Mouse (Mus musculus): ENCODE results near the gene Il23a.
"Not testable (repeated sequence)": the region's sequence is repeated elsewhere in the genome, so short reads cannot be mapped to it uniquely, and the experiment has no call there.

Il23a gene

DNA sequence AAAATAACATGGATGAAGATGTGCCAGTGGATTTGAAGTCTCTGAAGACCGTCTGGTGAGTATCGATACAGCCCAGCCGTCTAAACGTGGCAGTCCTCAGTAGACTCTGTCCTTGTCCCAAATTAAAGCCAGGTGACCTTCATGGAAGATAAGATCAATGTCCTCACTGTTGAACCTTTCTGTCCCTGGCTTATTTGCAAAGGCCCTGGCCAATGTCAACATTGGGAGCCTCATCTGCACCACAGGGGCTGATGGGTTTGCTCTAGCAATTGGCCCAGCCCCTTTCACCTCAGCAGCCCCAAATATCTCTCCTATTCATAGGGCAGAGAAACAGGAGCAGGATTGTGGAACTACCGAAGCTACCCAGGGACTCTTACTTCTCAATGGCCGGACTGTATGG, 30.2 kb downstream of the Il23a start, which contains the start of gene Apof:
Gene Apof (plus strand): TSS at position 301 of the 400 bp plus-strand sequence.
- no peak for DNase-seq (ENCODE audit: extremely low spot score)

DNA sequence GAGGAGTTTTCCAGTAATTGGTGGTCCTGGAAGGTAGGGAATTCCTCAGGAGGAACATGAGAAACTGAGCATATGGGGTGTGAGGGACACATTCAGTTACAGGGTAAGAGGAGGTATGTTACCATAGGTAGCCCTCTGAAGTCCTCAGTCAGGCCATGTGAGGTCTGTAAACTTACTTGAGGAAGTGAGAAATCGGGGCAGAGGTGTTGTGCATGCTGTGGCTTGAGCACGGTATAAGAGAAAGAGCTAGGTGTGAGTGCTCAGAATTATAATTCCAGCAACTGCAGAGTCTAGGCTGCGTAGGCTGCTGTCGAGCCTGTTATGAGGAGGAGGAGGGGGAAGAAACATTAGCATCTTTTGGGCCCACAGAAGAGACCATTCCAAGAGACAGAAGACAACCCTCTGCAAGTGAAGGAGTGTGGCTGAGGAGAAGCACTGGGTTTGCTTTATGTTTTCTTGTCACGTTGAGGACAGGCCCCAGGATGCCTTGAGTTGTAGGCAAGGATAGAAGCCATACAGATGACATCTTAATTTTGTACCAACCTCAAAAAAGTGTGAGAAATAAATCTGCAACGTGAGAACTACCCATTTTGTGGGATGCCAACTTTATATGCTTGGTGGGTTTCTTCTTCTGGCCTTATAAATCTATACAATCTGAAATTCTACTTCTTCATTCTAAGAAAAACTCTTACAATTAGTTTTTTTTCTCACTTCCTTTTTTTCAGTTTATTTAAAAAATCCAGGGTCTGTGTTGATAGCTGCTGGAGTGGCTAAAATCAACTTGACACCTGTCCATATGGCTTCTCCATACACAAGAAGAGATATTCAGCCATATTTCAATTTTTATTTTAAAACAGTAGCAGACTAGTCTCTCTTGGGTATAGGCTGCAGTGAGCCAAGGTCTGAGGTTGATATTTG, 34.9 kb downstream of the Il23a start:
- no peak for DNase-seq (ENCODE audit: extremely low spot score)

DNA sequence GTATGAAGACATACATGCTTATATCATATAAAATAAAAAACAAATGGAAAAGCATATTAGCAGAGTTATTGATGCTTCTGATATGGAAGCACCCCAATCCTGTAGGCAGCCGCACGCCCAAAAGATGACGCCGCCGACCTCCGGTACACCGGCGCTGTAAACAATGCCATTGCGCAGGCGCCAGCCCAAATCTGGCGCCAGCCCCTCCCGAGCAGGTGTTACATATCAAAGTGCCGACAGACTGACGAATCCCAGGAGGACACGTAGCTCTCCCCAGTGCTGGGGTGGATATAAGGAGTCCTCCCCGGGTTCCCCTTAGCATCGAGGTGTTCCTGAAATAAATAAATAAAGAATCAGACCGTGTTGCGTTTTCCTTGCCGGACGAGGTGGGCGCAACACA, 36.3 kb downstream of the Il23a start:
- DNase-seq (ENCODE audit: extremely low spot score), result no peak

DNA sequence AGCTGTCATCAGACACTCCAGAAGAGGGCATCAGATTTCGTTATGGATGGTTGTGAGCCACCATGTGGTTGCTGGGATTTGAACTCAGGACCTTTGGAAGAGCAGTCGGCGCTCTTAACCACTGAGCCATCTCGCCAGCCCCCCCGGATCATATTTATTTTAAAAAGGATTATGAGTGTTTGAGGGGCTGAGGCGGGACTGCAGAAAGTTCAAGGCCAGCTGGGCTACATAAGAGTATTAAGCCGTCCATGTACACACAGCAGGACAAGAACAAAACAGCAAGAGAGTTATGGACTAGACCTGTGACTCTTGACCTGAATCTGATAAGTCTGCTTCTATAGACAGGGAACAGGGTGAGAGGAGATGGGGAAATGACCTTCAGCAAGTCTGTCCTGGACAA, 38.2 kb downstream of the Il23a start:
- DNase-seq (ENCODE audit: extremely low spot score), result not testable (repeated sequence)

DNA sequence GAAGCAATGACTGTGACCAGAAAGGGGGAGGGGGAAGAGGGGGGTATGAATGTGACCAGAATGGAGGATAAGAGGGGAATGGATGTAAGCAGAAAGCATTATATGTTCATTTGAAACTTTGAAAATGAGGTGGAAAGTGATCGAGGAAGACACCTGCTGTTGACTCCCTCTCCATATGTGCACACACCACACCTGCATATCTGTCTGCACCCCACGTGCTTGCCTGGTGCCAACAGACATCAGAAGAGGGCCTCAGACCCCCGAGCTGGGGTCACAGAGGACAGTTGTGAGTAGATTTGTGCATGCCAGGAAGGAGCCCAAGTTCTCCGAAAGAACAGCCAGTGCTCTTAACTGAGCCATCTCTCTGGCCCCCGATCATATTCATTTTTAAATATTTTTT, 38.6 kb downstream of the Il23a start:
- no peak for DNase-seq (ENCODE audit: extremely low spot score)

DNA sequence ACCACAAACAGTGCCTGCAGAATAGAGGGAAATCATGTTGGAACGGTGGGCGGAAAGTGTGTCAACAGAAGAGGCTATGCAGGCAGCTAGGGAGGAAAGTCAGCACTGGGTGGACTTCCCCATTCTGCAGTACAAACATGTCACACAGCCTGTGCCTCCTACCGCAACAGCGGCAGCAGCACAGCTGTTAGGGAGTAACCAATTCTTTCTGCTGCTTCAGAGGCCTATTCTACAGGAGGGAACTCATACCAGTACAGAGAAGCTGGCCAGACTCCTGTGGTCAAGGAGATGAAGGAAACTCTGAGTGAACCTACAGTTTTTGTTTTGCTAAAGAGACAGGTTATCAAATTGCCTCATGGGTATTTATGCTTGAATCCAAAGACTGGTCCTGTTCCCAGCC, 39.6 kb downstream of the Il23a start:
- DNase-seq (ENCODE audit: extremely low spot score), result no peak

DNA sequence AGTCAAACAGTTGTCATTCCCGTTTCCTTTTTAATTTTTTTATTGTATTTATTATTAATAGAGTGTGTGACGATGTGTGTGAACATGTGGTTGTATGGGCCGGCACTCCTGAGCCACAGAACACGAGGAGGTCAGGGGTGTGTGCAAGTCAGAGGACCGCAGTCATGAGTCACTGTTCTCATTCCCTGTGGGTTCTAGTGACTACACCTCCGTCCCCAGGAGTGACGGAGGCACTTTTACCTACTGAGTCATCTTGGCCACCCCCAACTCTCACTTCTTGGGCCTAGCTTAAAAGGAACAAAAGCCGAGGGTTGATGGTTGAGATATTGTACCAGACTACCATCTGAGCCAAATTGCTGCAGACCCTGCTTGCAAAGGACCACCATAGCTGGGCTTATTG, 42.2 kb downstream of the Il23a start:
- no peak for DNase-seq (ENCODE audit: extremely low spot score)

DNA sequence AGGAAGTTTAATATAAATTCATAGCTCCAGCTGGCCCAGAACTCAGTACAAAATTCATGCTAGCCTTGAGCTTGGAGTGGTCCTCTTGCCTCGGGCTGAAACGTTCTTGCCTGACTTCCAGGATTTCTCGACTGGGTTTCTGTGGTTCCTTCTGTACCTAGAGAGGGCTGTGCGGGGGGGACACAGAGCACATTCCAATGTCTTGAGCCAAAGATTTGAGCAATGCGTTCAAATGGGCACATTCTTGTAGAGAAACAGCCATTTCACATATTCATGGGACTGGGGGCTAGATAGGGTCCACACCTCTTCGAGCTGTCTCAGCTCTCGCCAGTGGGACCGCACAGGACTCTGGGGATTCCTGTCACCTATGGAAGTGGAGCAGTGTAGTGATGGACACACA, 42.6 kb downstream of the Il23a start:
- DNase-seq (ENCODE audit: extremely low spot score), result no peak

DNA sequence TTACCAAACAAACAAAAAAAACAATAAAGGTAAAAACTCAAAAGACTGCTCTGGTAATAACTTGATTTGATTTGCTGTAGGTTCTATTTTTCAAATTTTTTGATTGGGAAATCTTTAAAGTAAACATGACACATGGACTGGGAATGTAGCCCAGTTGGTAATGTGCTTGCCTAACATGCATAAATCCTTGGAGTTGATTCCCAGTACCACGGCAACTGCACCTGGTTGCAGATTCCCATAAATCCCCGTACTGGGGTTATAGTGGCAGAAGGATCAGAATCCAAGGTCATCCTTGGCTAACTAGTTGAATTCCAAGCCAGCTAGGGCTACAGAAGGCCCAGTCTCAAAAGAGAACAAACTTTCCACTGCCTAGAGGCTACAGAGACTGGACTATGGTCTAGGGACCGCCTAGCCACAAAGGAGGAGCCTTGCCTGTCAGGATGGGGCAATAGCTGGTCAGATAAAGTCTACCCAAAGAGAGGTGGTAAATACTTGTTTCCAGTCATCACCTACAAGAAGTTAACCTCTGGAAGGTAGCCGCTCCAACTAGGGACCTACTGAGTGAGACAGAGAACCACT, 44.8 kb downstream of the Il23a start, which contains the start of gene Apon:
Gene Apon (plus strand): TSS at position 420 of the 579 bp plus-strand sequence.
- DNase-seq (ENCODE audit: extremely low spot score), result no peak

DNA sequence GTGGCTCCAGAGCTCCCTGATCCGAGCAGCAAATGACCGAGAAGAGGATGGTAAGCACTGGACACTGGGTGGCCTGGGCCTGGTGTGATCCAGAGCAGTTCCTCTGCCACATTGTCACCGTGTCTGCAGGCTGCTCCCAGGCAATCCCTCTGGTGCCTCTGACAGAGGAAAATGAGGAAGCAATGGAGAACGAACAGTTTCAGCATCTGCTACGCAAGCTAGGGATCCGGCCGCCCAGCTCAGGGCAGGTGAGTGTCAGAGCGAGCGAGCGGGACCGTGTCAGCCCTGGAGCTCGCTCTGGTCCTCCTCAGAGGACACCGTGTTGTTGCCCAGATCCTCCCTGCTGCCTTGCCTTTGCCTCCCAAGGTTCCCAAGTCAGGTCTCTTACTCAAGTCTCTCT, 48.0 kb downstream of the Il23a start:
- DNase-seq (ENCODE audit: extremely low spot score), result no peak

DNA sequence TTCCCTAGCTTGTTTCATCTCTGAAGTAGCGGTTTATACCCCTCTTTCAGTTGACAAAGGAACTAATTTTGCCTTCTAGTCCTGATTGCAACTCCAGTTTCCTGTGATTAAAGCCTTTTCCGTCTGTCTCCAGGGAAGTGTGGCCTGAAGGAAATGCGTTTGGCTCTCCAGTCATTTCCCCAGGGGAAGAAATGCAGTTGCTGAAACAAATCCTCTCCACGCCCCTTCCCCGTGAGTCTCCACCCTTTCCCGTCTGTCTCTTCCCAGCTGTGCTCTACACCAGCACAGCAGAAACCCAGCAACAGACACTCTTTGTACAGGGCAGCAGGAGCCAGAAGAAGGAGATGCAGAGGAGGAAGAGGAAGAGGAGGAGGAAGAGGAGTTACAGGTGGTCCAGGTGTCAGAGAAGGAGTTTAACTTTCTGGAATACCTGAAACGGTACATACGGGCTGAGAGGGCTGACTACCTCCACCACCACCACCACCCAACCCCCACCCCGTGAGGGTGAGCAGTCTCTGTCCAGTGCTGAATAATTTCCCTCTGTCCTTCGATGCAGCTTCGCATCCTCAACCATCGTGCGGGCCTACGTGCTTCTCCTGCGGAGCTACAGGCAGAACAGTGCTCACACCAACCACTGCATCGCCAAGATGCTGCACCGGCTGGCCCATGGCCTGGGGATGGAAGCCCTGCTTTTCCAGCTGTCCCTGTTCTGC, 51.4 kb downstream of the Il23a start:
- no peak for DNase-seq (ENCODE audit: extremely low spot score)

All from embryo, embryonic 9.5 days (tissue).